Mouse (Mus musculus) monocyte, adult 59 days (primary cell): ENCODE measurements around the gene Mrgprx1. TPM values are rescaled to one million over a fixed set of nuclear protein-coding genes. Genes with fewer than 3 reads are reported as not detected.

Experiments
- total RNA-seq, 2 experiments: library from RNA; stranded (reverse); gene quantifications; one replicate each; pipeline ENCODE4 v1.2.4; 2023

Mrgprx1 gene
- total RNA-seq: not detected

GRCm38 (mm10) chr7:48027497-48027896, at the start of gene Mrgprx1:
Gene Mrgprx1, minus strand, starts transcription at chr7:48027597.

GRCm38 (mm10) chr7:47981995-47982394, 45.4 kb downstream of the Mrgprx1 start, which contains the start of gene Mrgpra4:
Gene Mrgpra4, minus strand, starts transcription at chr7:47982095.

Other genes with a start within 250 kb of the Mrgprx1 start
- not detected for gene Mrgpra4, start 45.5 kb downstream of the Mrgprx1 start, total RNA-seq
- not detected for gene Mrgprb5, start 141.4 kb upstream of the Mrgprx1 start, total RNA-seq
- gene Mrgprb4, start 171.7 kb upstream of the Mrgprx1 start, total RNA-seq: not detected